9 mouse cellular contexts compared by ENCODE assay signal in genomic region chr17:24897600-24897999, GRCm38 (mm10). TPM values are rescaled to one million over a fixed set of nuclear protein-coding genes. Genes with fewer than 3 reads are reported as not detected.
A peak's percentile ranks its signal among the peaks of the same experiment; 100 is the strongest.
DNase-seq lines count a peak whose midpoint lies in the region; ATAC-seq and TF ChIP-seq lines count a peak whose summit lies in the region.
"Had no signal": no experiment of that assay in that cellular context is flagged by ENCODE, and none has a peak within 500 bp of the region (broad histone marks: within the 10 kb centered on the region; RNA-seq: fewer than 3 reads in every experiment).

No protein-coding gene starts in this region.

- no peak overlapping the region for H3K27ac ChIP-seq in intestine, postnatal 0 days (ENCODE audit: low read depth, low read length)
- H3K27ac ChIP-seq in neural tube, embryonic 13.5 days (replicated peaks): no peak overlapping the region

- peaks cover 75% of the 10 kb centered on the region for H3K36me3 ChIP-seq in megakaryocyte, embryonic 14.5 days (replicated peaks; ENCODE audit: low read length)
- peaks cover 60% of the 10 kb centered on the region for H3K36me3 ChIP-seq in intestine, postnatal 0 days (ENCODE audit: control insufficient read depth, insufficient read depth)
- peaks cover 67% of the 10 kb centered on the region for H3K36me3 ChIP-seq in neural tube, embryonic 13.5 days

- 67% methylated on average over 4 of the region's 4 CpGs for WGBS in intestine, postnatal 0 days
- 80% methylated on average over 4 of the region's 4 CpGs for WGBS in neural tube, embryonic 13.5 days

- no peak for ATAC-seq in megakaryocyte, adult 5-6 weeks (ENCODE audit: poor library complexity, severe bottlenecking)
- no peak for ATAC-seq in intestine, postnatal 0 days
- no peak for ATAC-seq in neural tube, embryonic 13.5 days (ENCODE audit: low read depth)

- no peak overlapping the region for H3K9ac ChIP-seq in intestine, postnatal 0 days (ENCODE audit: low read depth, low read length)
- H3K9ac ChIP-seq in neural tube, embryonic 13.5 days: peak overlapping the region; percentile 95

- peak overlapping the region; percentile 94 for H3K4me2 ChIP-seq in intestine, postnatal 0 days (replicated peaks; ENCODE audit: low read depth)
- peak overlapping the region; percentile 100 for H3K4me2 ChIP-seq in neural tube, embryonic 13.5 days

- H3K27me3 ChIP-seq in megakaryocyte, embryonic 14.5 days (replicated peaks): no peaks in the 10 kb centered on the region
- no peaks in the 10 kb centered on the region for H3K27me3 ChIP-seq in intestine, postnatal 0 days (replicated peaks; ENCODE audit: control insufficient read depth, insufficient read depth, low read length)
- H3K27me3 ChIP-seq in neural tube, embryonic 13.5 days: no peaks in the 10 kb centered on the region

- peak overlapping the region; percentile 25 for H3K4me3 ChIP-seq in megakaryocyte, embryonic 14.5 days (replicated peaks)
- H3K4me3 ChIP-seq in intestine, postnatal 0 days (ENCODE audit: low read depth, low read length): peak overlapping the region; percentile 85; the same call in 1 of the 2 replicates
- H3K4me3 ChIP-seq in neural tube, embryonic 13.5 days: peak overlapping the region; percentile 85

- TF ChIP-seq CTCF in intestine, postnatal 0 days (IDR thresholded peaks at IDR 0.05; ENCODE audit: low read depth): no peak

- H3K4me1 ChIP-seq in megakaryocyte, embryonic 14.5 days: peaks cover 66% of the 10 kb centered on the region
- H3K4me1 ChIP-seq in intestine, postnatal 0 days (replicated peaks; ENCODE audit: control insufficient read depth, insufficient read depth, low read length): 0 out of 2 replicates have a peak, but pooled peaks cover 7% of the 10 kb centered on the region
- H3K4me1 ChIP-seq in neural tube, embryonic 13.5 days (replicated peaks): peaks cover 52% of the 10 kb centered on the region

- no peaks in the 10 kb centered on the region for H3K9me3 ChIP-seq in megakaryocyte, embryonic 14.5 days
- no peaks in the 10 kb centered on the region for H3K9me3 ChIP-seq in intestine, postnatal 0 days (ENCODE audit: control insufficient read depth)
- no peaks in the 10 kb centered on the region for H3K9me3 ChIP-seq in neural tube, embryonic 13.5 days

- DNase-seq in cerebellum, adult 11-12 months: peak; percentile 34
- no peak for DNase-seq in cerebellum, adult 8-10 months
- no peak for DNase-seq in spleen, adult 18-20 months
- DNase-seq in yolk sac, embryonic 10.5 days (ENCODE audit: low spot score): no peak
- DNase-seq: gastrocnemius, postnatal 10 days had no signal

RNA-seq across cellular contexts. Expression of gene Nme3, which starts 1.3 kb away (rescaled TPM):
- 18.4 TPM in 1 of 2 replicates, not detected in the other for polyA plus RNA-seq in megakaryocyte, embryonic 14.5 days (2012; ENCODE audit: insufficient read depth, low replicate concordance)
- 27.2 and 28.2 TPM in 2 replicates for total RNA-seq in megakaryocyte, adult 5-6 weeks (2015)
- total RNA-seq in megakaryocyte, adult 5-6 weeks (2017): 40.9 and 45.5 TPM in 2 replicates
- polyA plus RNA-seq in intestine, postnatal 0 days (2015; fragmentation: Nextera tagmentation; extraction: Ambion mirVana): 47.4 and 54.4 TPM in 2 replicates
- polyA plus RNA-seq in neural tube, embryonic 13.5 days (2015; fragmentation: Nextera tagmentation; extraction: Ambion mirVana): 86.0 and 89.0 TPM in 2 replicates

RNA-seq across cellular contexts. Expression of gene Mrps34, which starts 2.7 kb away (rescaled TPM):
- 75.3 and 168 TPM in 2 replicates for polyA plus RNA-seq in megakaryocyte, embryonic 14.5 days (2012; ENCODE audit: insufficient read depth, low replicate concordance)
- 30.0 and 30.1 TPM in 2 replicates for total RNA-seq in megakaryocyte, adult 5-6 weeks (2015)
- total RNA-seq in megakaryocyte, adult 5-6 weeks (2017): 12.9 and 18.9 TPM in 2 replicates
- 132 and 141 TPM in 2 replicates for polyA plus RNA-seq in intestine, postnatal 0 days (2015; fragmentation: Nextera tagmentation; extraction: Ambion mirVana)
- 71.1 and 85.7 TPM in 2 replicates for polyA plus RNA-seq in neural tube, embryonic 13.5 days (2015; fragmentation: Nextera tagmentation; extraction: Ambion mirVana)

RNA-seq across cellular contexts. Expression of gene Eme2, which starts 2.7 kb away (rescaled TPM):
- 5.8 and 10.0 TPM in 2 replicates for polyA plus RNA-seq in megakaryocyte, embryonic 14.5 days (2012; ENCODE audit: insufficient read depth, low replicate concordance)
- 2.2 and 5.8 TPM in 2 replicates for total RNA-seq in megakaryocyte, adult 5-6 weeks (2015)
- total RNA-seq in megakaryocyte, adult 5-6 weeks (2017): 13.5 and 17.4 TPM in 2 replicates
- polyA plus RNA-seq in intestine, postnatal 0 days (2015; fragmentation: Nextera tagmentation; extraction: Ambion mirVana): 16.7 and 18.5 TPM in 2 replicates
- 32.7 and 36.3 TPM in 2 replicates for polyA plus RNA-seq in neural tube, embryonic 13.5 days (2015; fragmentation: Nextera tagmentation; extraction: Ambion mirVana)

RNA-seq across cellular contexts. Expression of gene Spsb3, which starts 11.2 kb away (rescaled TPM):
- 18.7 and 57.4 TPM in 2 replicates for polyA plus RNA-seq in megakaryocyte, embryonic 14.5 days (2012; ENCODE audit: insufficient read depth, low replicate concordance)
- total RNA-seq in megakaryocyte, adult 5-6 weeks (2015): 17.1 and 19.8 TPM in 2 replicates
- total RNA-seq in megakaryocyte, adult 5-6 weeks (2017): 11.1 and 11.9 TPM in 2 replicates
- 42.3 and 43.4 TPM in 2 replicates for polyA plus RNA-seq in intestine, postnatal 0 days (2015; fragmentation: Nextera tagmentation; extraction: Ambion mirVana)
- polyA plus RNA-seq in neural tube, embryonic 13.5 days (2015; fragmentation: Nextera tagmentation; extraction: Ambion mirVana): 64.6 and 74.2 TPM in 2 replicates

RNA-seq across cellular contexts. Expression of gene Nubp2, which starts 11.5 kb away (rescaled TPM):
- 58.9 and 67.0 TPM in 2 replicates for polyA plus RNA-seq in megakaryocyte, embryonic 14.5 days (2012; ENCODE audit: insufficient read depth, low replicate concordance)
- total RNA-seq in megakaryocyte, adult 5-6 weeks (2015): 74.4 and 76.3 TPM in 2 replicates
- 39.8 and 43.2 TPM in 2 replicates for total RNA-seq in megakaryocyte, adult 5-6 weeks (2017)
- 48.0 and 53.5 TPM in 2 replicates for polyA plus RNA-seq in intestine, postnatal 0 days (2015; fragmentation: Nextera tagmentation; extraction: Ambion mirVana)
- 63.5 and 76.1 TPM in 2 replicates for polyA plus RNA-seq in neural tube, embryonic 13.5 days (2015; fragmentation: Nextera tagmentation; extraction: Ambion mirVana)

Comparison
In these comparisons a context has a peak if more than half of its experiments do, and no peak if none do; other contexts are left out.
1. H3K4me3 ChIP-seq: peak in every context shown above with its lines; median percentile 85 in intestine, postnatal 0 days; 85 in neural tube, embryonic 13.5 days; 25 in megakaryocyte, embryonic 14.5 days.